Mouse (Mus musculus): ENCODE data around the gene Ubtd1. TPM values are rescaled to one million over a fixed set of nuclear protein-coding genes. Genes with fewer than 3 reads are reported as not detected.

The Ubtd1 gene
- polyA plus RNA-seq, 1 experiment from 2014 or later: 4.9 TPM

DNA sequence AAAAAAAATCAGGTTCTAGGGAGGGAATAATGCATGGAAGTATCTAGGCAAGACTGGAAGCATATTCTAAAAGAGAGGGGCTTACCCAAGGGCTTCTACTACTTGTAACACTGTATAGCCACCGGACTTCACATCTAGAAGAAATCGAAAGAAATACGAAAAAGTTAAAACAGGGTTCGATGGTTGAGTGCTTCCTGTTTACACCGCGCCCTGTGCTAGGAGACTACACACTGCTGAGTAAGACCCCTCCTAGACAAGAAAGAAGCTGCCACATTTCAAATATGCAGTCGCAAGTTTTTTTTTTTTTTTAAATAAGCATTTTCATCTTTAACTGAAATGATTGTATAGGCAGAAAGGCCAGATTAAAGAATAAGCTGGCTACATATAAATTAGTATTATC, 11.9 kb upstream of the Ubtd1 start:
- Histone ChIP-seq H3K36me3 (ENCODE audit: control insufficient read depth, insufficient read depth) (peaks cover 17% of the 10 kb centered on the region), H3K27me3 (ENCODE audit: control insufficient read depth, insufficient read depth, low read depth, low read length) (no peaks in the 10 kb centered on the region), H3K4me2 (ENCODE audit: low read depth, low read length) (no peak overlapping the region), H3K9ac (ENCODE audit: low read depth, low read length) (no peak overlapping the region), H3K4me1 (ENCODE audit: control insufficient read depth, low read depth, low read length) (no peaks in the 10 kb centered on the region; the same call in 1 of the 2 replicates), H3K27ac (ENCODE audit: low read length) (no peak overlapping the region), H3K9me3 (replicated peaks; ENCODE audit: control insufficient read depth, low read length) (no peaks in the 10 kb centered on the region), H3K4me3 (ENCODE audit: low read depth, low read length) (no peak overlapping the region)
- WGBS (ENCODE audit: insufficient replicate concordance): 88% methylated on average over 7 of the region's 7 CpGs
- no peak for ATAC-seq (ENCODE audit: low read depth)

DNA sequence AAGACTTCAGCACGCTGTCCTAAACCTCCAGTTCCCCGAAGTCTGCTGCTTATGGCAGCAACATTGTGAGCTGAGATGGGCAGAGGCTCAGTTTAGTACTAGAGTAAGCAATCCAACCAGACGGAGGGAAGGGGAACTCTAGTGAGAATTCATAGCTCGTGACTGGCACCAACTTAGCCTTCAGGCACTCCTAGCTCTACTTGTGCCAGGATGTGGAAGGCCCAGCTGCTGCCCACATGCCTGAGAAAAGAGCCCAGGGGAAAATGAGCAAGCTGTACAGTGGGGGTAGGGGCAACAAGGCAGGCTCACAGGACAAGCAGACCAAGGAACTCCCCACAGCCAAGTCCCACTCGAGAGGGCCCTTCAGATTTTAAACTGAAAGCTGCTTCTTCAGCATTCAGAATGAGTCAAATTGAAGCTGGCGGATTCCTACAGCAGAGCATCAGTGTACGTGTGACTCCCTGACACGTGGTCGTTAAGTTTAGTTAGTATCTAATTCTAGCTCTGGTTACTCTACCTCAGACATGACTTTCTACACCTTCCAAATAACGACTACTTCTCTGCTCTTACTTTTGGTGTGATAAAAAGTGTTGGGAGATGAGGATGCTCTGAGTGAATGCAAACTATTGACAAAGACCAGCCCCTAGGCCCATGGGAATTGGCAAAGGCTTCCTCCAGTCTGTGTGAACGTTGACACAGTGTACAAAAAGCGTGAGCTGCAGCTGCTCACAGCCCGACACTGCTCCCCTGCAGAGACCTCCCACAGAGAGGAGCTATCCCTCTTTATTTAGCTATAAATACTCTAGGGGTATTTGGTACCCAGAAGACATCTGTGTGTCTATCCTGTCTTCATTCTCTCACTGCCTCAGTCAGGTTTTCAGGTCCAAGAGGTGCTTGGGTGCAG, 7.4 kb upstream of the Ubtd1 start:
- Histone ChIP-seq H3K4me2 (ENCODE audit: low read depth, low read length) (no peak overlapping the region), H3K4me1 (ENCODE audit: control insufficient read depth, low read depth, low read length) (peaks cover 3% of the 10 kb centered on the region), H3K9ac (ENCODE audit: low read depth, low read length) (no peak overlapping the region), H3K27ac (ENCODE audit: low read length) (no peak overlapping the region), H3K9me3 (replicated peaks; ENCODE audit: control insufficient read depth, low read length) (no peaks in the 10 kb centered on the region), H3K27me3 (ENCODE audit: control insufficient read depth, insufficient read depth, low read depth, low read length) (no peaks in the 10 kb centered on the region), H3K4me3 (ENCODE audit: low read depth, low read length) (no peak overlapping the region), H3K36me3 (ENCODE audit: control insufficient read depth, insufficient read depth) (peaks cover 2% of the 10 kb centered on the region; the same call in 1 of the 2 replicates)
- ATAC-seq (ENCODE audit: low read depth): no peak
- WGBS (ENCODE audit: insufficient replicate concordance): 67% methylated on average over 13 of the region's 13 CpGs

DNA sequence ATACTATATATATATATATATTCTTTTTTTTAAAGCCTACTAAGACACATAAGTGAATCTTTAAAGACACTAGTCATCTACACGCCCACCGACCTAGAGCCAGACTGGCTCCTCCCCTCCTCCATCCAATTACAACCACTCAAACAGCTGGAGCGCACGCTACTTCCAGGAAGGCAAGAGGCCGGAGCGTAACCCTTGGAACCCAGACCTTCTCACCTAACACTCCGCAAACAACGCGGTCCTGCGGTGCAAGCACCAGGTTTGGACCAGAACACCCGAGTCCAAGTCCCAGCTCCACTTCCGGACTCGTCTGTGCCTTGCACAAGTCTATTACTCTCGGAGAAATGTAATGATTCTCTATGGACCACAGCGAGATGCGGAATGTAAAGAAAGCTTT, 1.1 kb upstream of the Ubtd1 start:
- Histone ChIP-seq H3K9me3 (replicated peaks; ENCODE audit: control insufficient read depth, low read length) (no peaks in the 10 kb centered on the region), H3K4me2 (ENCODE audit: low read depth, low read length) (peak overlapping the region; percentile 100), H3K27me3 (ENCODE audit: control insufficient read depth, insufficient read depth, low read depth, low read length) (peaks cover 27% of the 10 kb centered on the region), H3K27ac (ENCODE audit: low read length) (peak overlapping the region; percentile 87), H3K4me3 (ENCODE audit: low read depth, low read length) (peak overlapping the region; percentile 95), H3K9ac (ENCODE audit: low read depth, low read length) (peak overlapping the region; percentile 88), H3K4me1 (ENCODE audit: control insufficient read depth, low read depth, low read length) (peaks cover 20% of the 10 kb centered on the region), H3K36me3 (ENCODE audit: control insufficient read depth, insufficient read depth) (no peaks in the 10 kb centered on the region)
- under 1% methylated on average over 16 of the region's 16 CpGs for WGBS (ENCODE audit: insufficient replicate concordance)
- ATAC-seq (ENCODE audit: low read depth): no peak

DNA sequence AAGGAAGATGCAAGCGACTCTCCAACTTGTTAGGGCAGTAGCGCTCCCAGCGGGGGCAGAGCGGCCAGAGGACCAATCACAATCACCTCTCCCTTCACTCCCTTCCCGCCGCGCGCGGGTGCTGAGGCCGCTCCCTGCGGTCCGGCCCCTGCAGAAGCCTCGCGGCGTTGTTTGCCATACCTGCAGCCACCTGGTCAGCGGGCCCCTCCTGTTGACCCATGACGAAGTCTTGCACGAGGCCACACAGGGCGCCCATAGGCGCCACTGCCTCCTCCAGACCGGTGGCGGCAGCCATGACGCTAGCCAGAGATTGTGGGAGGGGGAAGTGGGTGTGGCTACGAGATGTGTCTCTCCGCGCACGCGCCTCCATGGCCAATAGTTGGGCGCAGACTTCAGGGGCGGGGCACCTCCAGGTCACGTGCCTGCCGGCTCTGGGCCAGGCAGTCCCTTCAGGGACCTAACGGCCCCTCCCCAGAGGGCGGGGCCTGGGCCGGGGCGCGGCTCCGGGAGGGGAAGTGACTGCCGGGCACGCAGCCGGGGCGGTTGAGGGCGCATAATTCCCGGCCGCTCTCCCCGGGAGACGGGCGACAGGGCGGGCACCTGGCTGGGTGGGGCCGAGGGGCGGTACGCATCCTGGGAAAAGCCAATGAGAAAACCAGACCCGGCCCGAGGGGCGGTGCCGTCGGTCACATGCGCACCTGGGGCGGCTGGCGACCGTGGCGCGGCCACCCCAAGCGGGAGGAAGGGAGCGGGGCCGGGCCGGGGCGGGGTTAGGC, 556 bp upstream of the Ubtd1 start, which contains the start of gene Mms19:
Mms19 (minus strand) TSS at position 339 of the 776 bp plus-strand sequence.
- Histone ChIP-seq H3K9ac (ENCODE audit: low read depth, low read length) (peak within 1 kb of the TSS; percentile 88), H3K4me1 (ENCODE audit: control insufficient read depth, low read depth, low read length) (peaks cover 20% of the 10 kb centered on the region), H3K4me2 (ENCODE audit: low read depth, low read length) (peak within 1 kb of the TSS; percentile 100), H3K36me3 (ENCODE audit: control insufficient read depth, insufficient read depth) (no peaks in the 10 kb centered on the region), H3K27ac (ENCODE audit: low read length) (peak within 1 kb of the TSS; percentile 87), H3K4me3 (ENCODE audit: low read depth, low read length) (peak within 1 kb of the TSS; percentile 95), H3K9me3 (replicated peaks; ENCODE audit: control insufficient read depth, low read length) (no peaks in the 10 kb centered on the region), H3K27me3 (ENCODE audit: control insufficient read depth, insufficient read depth, low read depth, low read length) (peaks cover 27% of the 10 kb centered on the region)
- WGBS (ENCODE audit: insufficient replicate concordance): under 1% methylated on average over 68 of the region's 68 CpGs
- ATAC-seq (ENCODE audit: low read depth): peak; percentile 89

DNA sequence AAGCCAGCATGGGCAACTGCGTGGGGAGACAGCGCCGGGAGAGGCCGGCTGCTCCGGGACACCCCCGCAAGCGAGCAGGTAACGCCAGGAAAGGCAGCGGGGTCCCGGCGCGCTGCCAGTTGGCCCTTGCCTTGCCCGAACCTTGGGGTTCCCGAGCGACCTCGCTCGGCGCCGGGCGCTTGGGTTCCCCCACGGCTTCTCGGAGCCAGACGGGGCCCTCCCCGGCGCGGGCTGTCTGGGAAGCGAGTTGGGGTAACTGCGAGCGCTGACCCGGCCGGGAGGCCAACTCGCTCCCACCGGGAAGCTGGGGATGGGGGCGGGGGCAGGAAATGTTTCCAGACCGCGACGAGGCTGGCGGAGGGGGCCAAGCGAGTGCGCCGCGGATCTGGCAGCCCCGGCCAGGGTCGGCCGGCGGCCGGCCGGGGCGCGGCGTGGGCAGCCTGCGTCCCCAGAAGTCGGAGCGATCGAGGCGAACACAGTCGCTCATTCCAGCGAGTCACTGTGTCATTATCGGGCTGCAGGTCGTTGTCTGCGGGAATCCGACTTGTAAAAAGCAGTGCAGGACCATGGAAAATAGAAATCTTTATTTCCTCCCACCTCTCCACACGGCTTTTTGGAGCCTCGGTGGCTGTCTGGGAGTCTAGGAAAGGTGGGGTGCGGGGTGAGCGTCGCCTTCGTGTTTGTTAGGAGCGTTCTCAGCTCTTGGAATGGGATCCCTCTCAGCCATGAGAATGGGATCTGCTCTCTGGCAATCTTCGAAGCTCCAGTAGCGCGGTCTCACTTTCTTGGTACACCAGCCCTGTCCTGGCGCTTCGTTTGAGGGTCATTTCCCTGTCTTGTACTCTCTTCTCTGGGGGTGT, 598 bp downstream of the Ubtd1 start:
- Histone ChIP-seq H3K36me3 (ENCODE audit: control insufficient read depth, insufficient read depth) (no peaks in the 10 kb centered on the region), H3K4me1 (ENCODE audit: control insufficient read depth, low read depth, low read length) (peaks cover 20% of the 10 kb centered on the region), H3K9ac (ENCODE audit: low read depth, low read length) (peak overlapping the region; percentile 73), H3K9me3 (replicated peaks; ENCODE audit: control insufficient read depth, low read length) (no peaks in the 10 kb centered on the region), H3K4me2 (ENCODE audit: low read depth, low read length) (peak overlapping the region; percentile 100), H3K27me3 (ENCODE audit: control insufficient read depth, insufficient read depth, low read depth, low read length) (peaks cover 27% of the 10 kb centered on the region), H3K27ac (ENCODE audit: low read length) (peak overlapping the region; percentile 87), H3K4me3 (ENCODE audit: low read depth, low read length) (peak overlapping the region; percentile 95)
- under 1% methylated on average over 74 of the region's 74 CpGs for WGBS (ENCODE audit: insufficient replicate concordance)
- ATAC-seq (ENCODE audit: low read depth): no peak

DNA sequence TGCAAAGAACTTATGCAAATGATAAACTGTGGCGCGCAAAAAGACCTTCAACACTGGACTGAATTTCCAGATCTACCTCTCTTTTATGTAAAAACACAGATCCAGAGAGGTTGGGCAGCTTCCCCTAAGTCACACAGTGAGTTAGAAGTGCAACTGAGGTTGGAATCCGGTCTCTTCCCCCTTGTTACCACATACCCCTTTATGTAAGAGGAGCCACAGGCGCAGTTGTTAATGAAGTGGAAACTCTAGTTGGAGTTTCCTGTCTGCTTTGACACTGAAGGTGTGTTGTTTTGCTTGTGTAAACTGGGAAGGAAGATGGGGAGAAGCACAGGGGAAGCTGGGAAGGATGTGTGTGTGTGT, 1.2 kb downstream of the Ubtd1 start:
- Histone ChIP-seq H3K4me1 (ENCODE audit: control insufficient read depth, low read depth, low read length) (peaks cover 20% of the 10 kb centered on the region), H3K9me3 (replicated peaks; ENCODE audit: control insufficient read depth, low read length) (no peaks in the 10 kb centered on the region), H3K36me3 (ENCODE audit: control insufficient read depth, insufficient read depth) (no peaks in the 10 kb centered on the region), H3K27me3 (ENCODE audit: control insufficient read depth, insufficient read depth, low read depth, low read length) (peaks cover 27% of the 10 kb centered on the region), H3K4me2 (ENCODE audit: low read depth, low read length) (peak overlapping the region; percentile 100), H3K27ac (ENCODE audit: low read length) (no peak overlapping the region; the same call in 1 of the 2 replicates), H3K4me3 (ENCODE audit: low read depth, low read length) (peak overlapping the region; percentile 95), H3K9ac (ENCODE audit: low read depth, low read length) (peak overlapping the region; percentile 73)
- ATAC-seq (ENCODE audit: low read depth): no peak
- WGBS (ENCODE audit: insufficient replicate concordance): 7% methylated on average over 4 of the region's 4 CpGs

DNA sequence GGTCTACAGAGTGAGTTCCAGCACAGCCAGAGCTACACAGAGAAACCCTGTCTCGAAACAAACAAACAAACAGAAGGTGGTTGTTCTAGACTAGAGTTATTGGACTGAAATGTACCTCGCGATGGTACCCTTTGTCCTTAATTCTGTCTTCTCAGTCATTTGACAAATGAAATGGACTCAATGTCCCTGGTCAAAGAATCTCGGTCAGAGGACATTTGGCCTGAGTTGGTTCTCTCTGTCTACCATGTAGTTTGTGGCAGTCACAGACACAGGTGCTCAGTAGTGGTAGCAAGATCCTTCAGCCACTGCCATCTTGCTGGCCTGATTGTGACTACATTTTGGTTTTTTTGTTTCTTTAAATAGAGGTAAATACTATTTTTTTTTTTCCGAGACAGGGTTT, 4.4 kb downstream of the Ubtd1 start:
- Histone ChIP-seq H3K4me1 (ENCODE audit: control insufficient read depth, low read depth, low read length) (peaks cover 10% of the 10 kb centered on the region), H3K36me3 (ENCODE audit: control insufficient read depth, insufficient read depth) (no peaks in the 10 kb centered on the region), H3K9me3 (replicated peaks; ENCODE audit: control insufficient read depth, low read length) (no peaks in the 10 kb centered on the region), H3K27me3 (ENCODE audit: control insufficient read depth, insufficient read depth, low read depth, low read length) (peaks cover 27% of the 10 kb centered on the region), H3K4me3 (ENCODE audit: low read depth, low read length) (no peak overlapping the region), H3K4me2 (ENCODE audit: low read depth, low read length) (no peak overlapping the region), H3K27ac (ENCODE audit: low read length) (no peak overlapping the region), H3K9ac (ENCODE audit: low read depth, low read length) (no peak overlapping the region)
- 67% methylated on average over 5 of the region's 5 CpGs for WGBS (ENCODE audit: insufficient replicate concordance)
- no peak for ATAC-seq (ENCODE audit: low read depth)

DNA sequence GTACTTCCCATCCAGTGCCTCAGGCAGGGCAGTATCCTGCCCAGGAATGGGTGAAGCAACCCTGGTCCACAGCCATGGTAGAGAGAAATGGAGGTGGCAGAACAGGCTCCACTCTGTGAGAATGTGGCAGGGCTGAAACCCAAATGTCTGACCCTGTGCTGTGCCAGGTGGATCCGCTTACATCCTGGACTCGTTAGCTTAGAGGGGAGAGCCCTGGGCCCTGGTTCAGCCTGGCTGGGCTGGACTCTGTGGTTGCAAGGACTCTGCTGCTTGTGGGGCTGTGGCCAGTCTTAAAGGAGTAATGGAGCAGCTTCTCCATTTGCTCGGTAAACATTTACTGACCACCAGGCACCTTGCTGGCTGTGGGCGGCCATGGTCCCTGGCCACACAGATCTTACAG, 5.6 kb downstream of the Ubtd1 start:
- no peak overlapping the region for H3K27ac ChIP-seq (ENCODE audit: low read length)
- H3K9ac ChIP-seq (ENCODE audit: low read depth, low read length): no peak overlapping the region
- peaks cover 20% of the 10 kb centered on the region for H3K27me3 ChIP-seq (ENCODE audit: control insufficient read depth, insufficient read depth, low read depth, low read length)
- H3K4me1 ChIP-seq (ENCODE audit: control insufficient read depth, low read depth, low read length): peaks cover 2% of the 10 kb centered on the region
- no peak overlapping the region for H3K4me3 ChIP-seq (ENCODE audit: low read depth, low read length)
- H3K4me2 ChIP-seq (ENCODE audit: low read depth, low read length): no peak overlapping the region
- no peaks in the 10 kb centered on the region for H3K36me3 ChIP-seq (ENCODE audit: control insufficient read depth, insufficient read depth)
- no peak for ATAC-seq (ENCODE audit: low read depth)
- H3K9me3 ChIP-seq (replicated peaks; ENCODE audit: control insufficient read depth, low read length): no peaks in the 10 kb centered on the region
- 68% methylated on average over 4 of the region's 4 CpGs for WGBS (ENCODE audit: insufficient replicate concordance)
